Mouse (Mus musculus) erythroid progenitor cell, adult 5-6 weeks (primary cell): Measurements from ENCODE around the gene Zfp82. TPM values are rescaled to one million over a fixed set of nuclear protein-coding genes. Genes with fewer than 3 reads are reported as not detected.

Experiments used
- total RNA-seq, 2 experiments: library from RNA; stranded (forward) in 1 of 2; stranded (reverse) in 1 of 2; fragments of 150-400 nt in 1 of 2; fragments of 186-747, 209-891 nt in 1 of 2; gene quantifications; 2 replicates each; pipeline versions ENCODE4 v1.2.3 to v1.2.4; 2015 to 2017; ENCODE audit warnings: low replicate concordance in 2 of 2

Gene Zfp82
- total RNA-seq, 2 experiments from 2014 or later, result 0.84 to 2.4 TPM

Other genes with a start within 250 kb of the Zfp82 start
- not detected in 2 replicates for gene Zfp940, start 219.2 kb downstream of the Zfp82 start, total RNA-seq (2015; ENCODE audit: low replicate concordance)
- 0.64 TPM in 1 of 2 replicates, not detected in the other for gene Zfp940, start 219.2 kb downstream of the Zfp82 start, total RNA-seq (2017; ENCODE audit: low replicate concordance)
- gene Zfp420, start 212.9 kb downstream of the Zfp82 start, total RNA-seq (2015; ENCODE audit: low replicate concordance), result 1.1 and 2.9 TPM in 2 replicates
- 0.51 TPM in 1 of 2 replicates, not detected in the other for gene Zfp420, start 212.9 kb downstream of the Zfp82 start, total RNA-seq (2017; ENCODE audit: low replicate concordance)
- 2.9 TPM in 1 of 2 replicates, not detected in the other for gene Zfp27, start 166.3 kb downstream of the Zfp82 start, total RNA-seq (2015; ENCODE audit: low replicate concordance)
- 0.83 and 2.1 TPM in 2 replicates for gene Zfp27, start 166.3 kb downstream of the Zfp82 start, total RNA-seq (2017; ENCODE audit: low replicate concordance)
- gene Zfp383, start 164.7 kb downstream of the Zfp82 start, total RNA-seq (2015; ENCODE audit: low replicate concordance), result 0.36 TPM in 1 of 2 replicates, not detected in the other
- 0.39 TPM in 1 of 2 replicates, not detected in the other for gene Zfp383, start 164.7 kb downstream of the Zfp82 start, total RNA-seq (2017; ENCODE audit: low replicate concordance)
- 4.0 and 4.2 TPM in 2 replicates for gene Zfp74, start 118.8 kb downstream of the Zfp82 start, total RNA-seq (2015; ENCODE audit: low replicate concordance)
- gene Zfp74, start 118.8 kb downstream of the Zfp82 start, total RNA-seq (2017; ENCODE audit: low replicate concordance), result 0.98 and 2.6 TPM in 2 replicates
- 2.5 and 5.4 TPM in 2 replicates for gene Zfp568, start 88.9 kb downstream of the Zfp82 start, total RNA-seq (2015; ENCODE audit: low replicate concordance)
- 4.1 and 4.2 TPM in 2 replicates for gene Zfp568, start 88.9 kb downstream of the Zfp82 start, total RNA-seq (2017; ENCODE audit: low replicate concordance)
- 1.1 TPM in 1 of 2 replicates, not detected in the other for gene Zfp14, start 21.5 kb downstream of the Zfp82 start, total RNA-seq (2015; ENCODE audit: low replicate concordance)
- gene Zfp14, start 21.5 kb downstream of the Zfp82 start, total RNA-seq (2017; ENCODE audit: low replicate concordance), result 0.39 TPM in 1 of 2 replicates, not detected in the other
- not detected in 2 replicates for gene Gm26920, start 17.5 kb upstream of the Zfp82 start, total RNA-seq (2015; ENCODE audit: low replicate concordance)
- not detected in 2 replicates for gene Gm26920, start 17.5 kb upstream of the Zfp82 start, total RNA-seq (2017; ENCODE audit: low replicate concordance)
- gene Zfp566, start 17.6 kb upstream of the Zfp82 start, total RNA-seq (2015; ENCODE audit: low replicate concordance), result 2.1 and 2.5 TPM in 2 replicates
- gene Zfp566, start 17.6 kb upstream of the Zfp82 start, total RNA-seq (2017; ENCODE audit: low replicate concordance), result not detected in 2 replicates
- gene Zfp260, start 21.9 kb upstream of the Zfp82 start, total RNA-seq (2015; ENCODE audit: low replicate concordance), result 16.2 and 26.8 TPM in 2 replicates
- gene Zfp260, start 21.9 kb upstream of the Zfp82 start, total RNA-seq (2017; ENCODE audit: low replicate concordance), result 2.7 and 3.0 TPM in 2 replicates
- gene Zfp382, start 49.0 kb upstream of the Zfp82 start, total RNA-seq (2015; ENCODE audit: low replicate concordance), result 5.4 and 7.9 TPM in 2 replicates
- gene Zfp382, start 49.0 kb upstream of the Zfp82 start, total RNA-seq (2017; ENCODE audit: low replicate concordance), result 4.0 and 6.0 TPM in 2 replicates
- gene Zfp146, start 96.8 kb upstream of the Zfp82 start, total RNA-seq (2015; ENCODE audit: low replicate concordance), result 21.3 and 48.2 TPM in 2 replicates
- gene Zfp146, start 96.8 kb upstream of the Zfp82 start, total RNA-seq (2017; ENCODE audit: low replicate concordance), result 33.2 and 35.6 TPM in 2 replicates
- gene Cox7a1, start 111.2 kb upstream of the Zfp82 start, total RNA-seq (2015; ENCODE audit: low replicate concordance), result not detected in 2 replicates
- not detected in 2 replicates for gene Cox7a1, start 111.2 kb upstream of the Zfp82 start, total RNA-seq (2017; ENCODE audit: low replicate concordance)
- gene Capns1, start 125.9 kb upstream of the Zfp82 start, total RNA-seq (2015; ENCODE audit: low replicate concordance), result 161 and 183 TPM in 2 replicates
- 48.6 and 66.3 TPM in 2 replicates for gene Capns1, start 125.9 kb upstream of the Zfp82 start, total RNA-seq (2017; ENCODE audit: low replicate concordance)
- gene Polr2i, start 159.0 kb upstream of the Zfp82 start, total RNA-seq (2015; ENCODE audit: low replicate concordance), result 18.4 and 35.0 TPM in 2 replicates
- 0.76 and 26.8 TPM in 2 replicates for gene Polr2i, start 159.0 kb upstream of the Zfp82 start, total RNA-seq (2017; ENCODE audit: low replicate concordance)
- 10.9 and 33.9 TPM in 2 replicates for gene Tbcb, start 159.4 kb upstream of the Zfp82 start, total RNA-seq (2015; ENCODE audit: low replicate concordance)
- gene Tbcb, start 159.4 kb upstream of the Zfp82 start, total RNA-seq (2017; ENCODE audit: low replicate concordance), result 15.0 and 29.7 TPM in 2 replicates
- gene Ovol3, start 162.8 kb upstream of the Zfp82 start, total RNA-seq (2015; ENCODE audit: low replicate concordance), result not detected in 2 replicates
- gene Ovol3, start 162.8 kb upstream of the Zfp82 start, total RNA-seq (2017; ENCODE audit: low replicate concordance), result not detected in 2 replicates
- not detected in 2 replicates for gene Thap8, start 207.2 kb upstream of the Zfp82 start, total RNA-seq (2015; ENCODE audit: low replicate concordance)
- not detected in 2 replicates for gene Thap8, start 207.2 kb upstream of the Zfp82 start, total RNA-seq (2017; ENCODE audit: low replicate concordance)
- 42.8 and 71.4 TPM in 2 replicates for gene Wdr62, start 207.5 kb upstream of the Zfp82 start, total RNA-seq (2015; ENCODE audit: low replicate concordance)
- 26.2 and 31.1 TPM in 2 replicates for gene Wdr62, start 207.5 kb upstream of the Zfp82 start, total RNA-seq (2017; ENCODE audit: low replicate concordance)
- gene Clip3, start 218.8 kb upstream of the Zfp82 start, total RNA-seq (2015; ENCODE audit: low replicate concordance), result not detected in 2 replicates
- gene Clip3, start 218.8 kb upstream of the Zfp82 start, total RNA-seq (2017; ENCODE audit: low replicate concordance), result not detected in 2 replicates
- 2.5 and 11.3 TPM in 2 replicates for gene Alkbh6, start 235.8 kb upstream of the Zfp82 start, total RNA-seq (2015; ENCODE audit: low replicate concordance)
- 4.2 TPM in 1 of 2 replicates, not detected in the other for gene Alkbh6, start 235.8 kb upstream of the Zfp82 start, total RNA-seq (2017; ENCODE audit: low replicate concordance)
- gene Syne4, start 241.9 kb upstream of the Zfp82 start, total RNA-seq (2015; ENCODE audit: low replicate concordance), result not detected in 2 replicates
- not detected in 2 replicates for gene Syne4, start 241.9 kb upstream of the Zfp82 start, total RNA-seq (2017; ENCODE audit: low replicate concordance)
- not detected in 2 replicates for gene E130208F15Rik, start 248.8 kb upstream of the Zfp82 start, total RNA-seq (2015; ENCODE audit: low replicate concordance)
- 0.39 TPM in 1 of 2 replicates, not detected in the other for gene E130208F15Rik, start 248.8 kb upstream of the Zfp82 start, total RNA-seq (2017; ENCODE audit: low replicate concordance)